Mouse (Mus musculus) bone marrow, adult 2 months (tissue): ENCODE data around the gene Olfr905. TPM values are rescaled to one million over a fixed set of nuclear protein-coding genes. Genes with fewer than 3 reads are reported as not detected.

Experiments used
- H3K27ac ChIP-seq: fragments of 200-500 bp; 2 replicates; pipeline ENCODE4 v1.5.1; 2012; ENCODE audit warnings: low read depth, mild to moderate bottlenecking, control low read depth, inconsistent platforms, low read length; ENCODE audit not compliant: control insufficient read depth, poor library complexity, insufficient read depth
- H3K4me1 ChIP-seq: fragments of 200-500 bp; 2 replicates; pipeline ENCODE4 v1.6.1; 2011; ENCODE audit warnings: low read length; ENCODE audit not compliant: control insufficient read depth, insufficient read depth
- H3K4me3 ChIP-seq: fragments of 200-500 bp; replicated peaks from 2 replicates; pipeline ENCODE3; 2011; ENCODE audit warnings: mild to moderate bottlenecking, low read depth, low read length, control low read depth; ENCODE audit not compliant: control insufficient read depth
- CTCF ChIP-seq: fragments of 200-500 bp; IDR thresholded peaks from 2 replicates; pipeline ENCODE4 v1.5.1; 2011; ENCODE audit warnings: low read length, control low read depth; ENCODE audit not compliant: control insufficient read depth, insufficient read depth
- WGBS: fragments of 180-500 bp; shearing (Covaris S2); methylation state at CpG from one replicate; pipeline ENCODE4 v1.1.7; 2018; 5-methylcytosine and 5-hydroxymethylcytosine counted together
- polyA plus RNA-seq: library from polyadenylated mRNA; stranded (reverse); fragments of >200 nt; gene quantifications from 2 replicates; pipeline ENCODE4 v1.2.4, GENCODE M21; 2011; ENCODE audit warnings: low replicate concordance; ENCODE audit not compliant: missing spikeins, insufficient read depth, insufficient read length

Gene Olfr905
- polyA plus RNA-seq, 1 experiment, result 2.0 TPM

- no peak for TF ChIP-seq CTCF
- Histone ChIP-seq H3K4me1 (no peaks in the 10 kb centered on the region), H3K4me3 (no peak within 1 kb of the TSS), H3K27ac (no peak within 1 kb of the TSS)
- 65% methylated on average over 1 of the region's 1 CpGs for WGBS
Measured at GRCm38 (mm10) chr9:38521280-38521679, 50.4 kb downstream of the Olfr905 start, which contains the start of gene Olfr911-ps1. Gene Olfr911-ps1 (plus strand): TSS chr9:38521580.

Other genes starting within 250 kb of the Olfr905 start
- gene Olfr143, start 218.3 kb upstream of the Olfr905 start, polyA plus RNA-seq, result not detected in 2 replicates
- gene Olfr895, start 203.3 kb upstream of the Olfr905 start, polyA plus RNA-seq, result not detected in 2 replicates
- not detected in 2 replicates for gene Olfr896-ps1, start 180.0 kb upstream of the Olfr905 start, polyA plus RNA-seq
- not detected in 2 replicates for gene Olfr25, start 142.0 kb upstream of the Olfr905 start, polyA plus RNA-seq
- not detected in 2 replicates for gene Olfr898, start 122.7 kb upstream of the Olfr905 start, polyA plus RNA-seq
- gene Olfr250, start 104.2 kb upstream of the Olfr905 start, polyA plus RNA-seq, result not detected in 2 replicates
- gene Olfr251, start 94.0 kb upstream of the Olfr905 start, polyA plus RNA-seq, result not detected in 2 replicates
- gene Olfr147, start 69.4 kb upstream of the Olfr905 start, polyA plus RNA-seq, result not detected in 2 replicates
- not detected in 2 replicates for gene Olfr901, start 41.7 kb upstream of the Olfr905 start, polyA plus RNA-seq
- not detected in 2 replicates for gene Olfr902, start 23.5 kb upstream of the Olfr905 start, polyA plus RNA-seq
- gene Olfr904, start 8.0 kb upstream of the Olfr905 start, polyA plus RNA-seq, result not detected in 2 replicates
- gene Olfr906, start 16.0 kb downstream of the Olfr905 start, polyA plus RNA-seq, result not detected in 2 replicates
- 0.70 TPM in 1 of 2 replicates, not detected in the other for gene Olfr907, start 24.7 kb downstream of the Olfr905 start, polyA plus RNA-seq
- 0.55 TPM in 1 of 2 replicates, not detected in the other for gene Olfr911-ps1, start 50.5 kb downstream of the Olfr905 start, polyA plus RNA-seq
- not detected in 2 replicates for gene Olfr910, start 66.7 kb downstream of the Olfr905 start, polyA plus RNA-seq
- 0.23 TPM in 1 of 2 replicates, not detected in the other for gene Olfr912, start 109.1 kb downstream of the Olfr905 start, polyA plus RNA-seq
- gene Olfr913, start 121.7 kb downstream of the Olfr905 start, polyA plus RNA-seq, result not detected in 2 replicates
- 1.0 TPM in 1 of 2 replicates, not detected in the other for gene Olfr914, start 134.0 kb downstream of the Olfr905 start, polyA plus RNA-seq
- gene Olfr916, start 188.8 kb downstream of the Olfr905 start, polyA plus RNA-seq, result not detected in 2 replicates
- not detected in 2 replicates for gene Olfr917, start 194.7 kb downstream of the Olfr905 start, polyA plus RNA-seq
- not detected in 2 replicates for gene Olfr918, start 203.5 kb downstream of the Olfr905 start, polyA plus RNA-seq
- not detected in 2 replicates for gene Olfr919, start 232.6 kb downstream of the Olfr905 start, polyA plus RNA-seq
- 6.4 and 8.9 TPM in 2 replicates for gene Vwa5a, start 247.2 kb downstream of the Olfr905 start, polyA plus RNA-seq